ENCODE assay signal across 29 mouse cellular contexts in genomic region chr11:60978658-60979057, GRCm38 (mm10). TPM values are rescaled to one million over a fixed set of nuclear protein-coding genes. Genes with fewer than 3 reads are reported as not detected.
"Had no signal": no experiment of that assay in that cellular context is flagged by ENCODE, and none has a peak within 500 bp of the region (broad histone marks: within the 10 kb centered on the region; RNA-seq: fewer than 3 reads in every experiment).

No protein-coding gene starts in this region.

- H3K4me2 ChIP-seq: limb, embryonic 12.5 days; limb, embryonic 13.5 days; limb, embryonic 15.5 days; liver, embryonic 11.5 days; liver, embryonic 12.5 days; liver, embryonic 13.5 days; liver, embryonic 15.5 days; lung, embryonic 14.5 days; lung, embryonic 15.5 days; midbrain, embryonic 11.5 days; midbrain, embryonic 12.5 days; midbrain, embryonic 13.5 days; midbrain, embryonic 15.5 days; neural tube, embryonic 12.5 days had no signal

- H3K27me3 ChIP-seq: limb, embryonic 13.5 days; limb, embryonic 15.5 days; liver, embryonic 12.5 days; liver, embryonic 13.5 days; lung, embryonic 15.5 days; midbrain, embryonic 13.5 days; midbrain, embryonic 15.5 days; neural tube, embryonic 12.5 days had no signal

- H3K36me3 ChIP-seq: limb, embryonic 10.5 days; limb, embryonic 12.5 days; limb, embryonic 13.5 days; limb, embryonic 15.5 days; liver, embryonic 12.5 days; liver, embryonic 13.5 days; liver, embryonic 15.5 days; lung, embryonic 15.5 days; midbrain, embryonic 10.5 days; midbrain, embryonic 12.5 days; midbrain, embryonic 13.5 days; midbrain, embryonic 15.5 days; neural tube, embryonic 12.5 days had no signal

- H3K4me3 ChIP-seq: limb, embryonic 10.5 days; limb, embryonic 12.5 days; limb, embryonic 13.5 days; limb, embryonic 15.5 days; liver, embryonic 12.5 days; liver, embryonic 13.5 days; liver, embryonic 15.5 days; lung, embryonic 15.5 days; megakaryocyte, embryonic 14.5 days; midbrain, embryonic 10.5 days; midbrain, embryonic 12.5 days; midbrain, embryonic 13.5 days; midbrain, embryonic 15.5 days; neural tube, embryonic 12.5 days had no signal

- DNase-seq: left cerebral cortex, postnatal 4 days; liver; liver, embryonic 13.5 days; liver, postnatal 0 days; lung, adult 18-20 months; lung, adult 2 months; lung, embryonic 14.5 days; lung, postnatal 10 days; lung, postnatal 14 days; lung, postnatal 36 days; lung, postnatal 4 days; midbrain, embryonic 14.5 days had no signal

RNA-seq across cellular contexts. Expression of gene Kcnj12, which starts 43.7 kb away (rescaled TPM):
- polyA plus RNA-seq: liver, adult 2 months; liver, embryonic 11.5 days; liver, embryonic 15.5 days; liver, postnatal 0 days; macrophage had no signal
